Mouse (Mus musculus) common myeloid progenitor, adult 5-6 weeks (primary cell): ENCODE measurements around the gene Rft1. TPM values are rescaled to one million over a fixed set of nuclear protein-coding genes. Genes with fewer than 3 reads are reported as not detected.

ENCODE experiments used
- ATAC-seq: replicated peaks from 2 replicates; pipeline ENCODE4 v1.8.0; 2016; ENCODE audit warnings: low read depth, mild to moderate bottlenecking, moderate TSS enrichment, inconsistent platforms; ENCODE audit not compliant: poor library complexity, severe bottlenecking
- total RNA-seq: library from RNA; stranded (forward); fragments of 200-1000, 187-1606 nt; gene quantifications from 2 replicates; pipeline ENCODE4 v1.2.3, GENCODE M21; 2017

Rft1 gene
- total RNA-seq, 1 experiment from 2014 or later: 18.3 TPM

GRCm38 (mm10) chr14:30628235-30628634 is 25.9 kb upstream of the Rft1 start:
- no peak for ATAC-seq

- ATAC-seq: no peak
These were observed 24.3 kb upstream of the Rft1 start for GRCm38 (mm10) chr14:30629839-30630238.

GRCm38 (mm10) chr14:30630811-30631576 is 23.2 kb upstream of the Rft1 start:
- peak; percentile 48 for ATAC-seq

GRCm38 (mm10) chr14:30631834-30632233 is 22.3 kb upstream of the Rft1 start:
- ATAC-seq: 0 out of 2 replicates have a peak, but pooled peaks have one; percentile 8

- ATAC-seq: no peak
These were observed 20.5 kb upstream of the Rft1 start for GRCm38 (mm10) chr14:30633708-30634107.

- ATAC-seq: no peak
These were observed 19.7 kb upstream of the Rft1 start for GRCm38 (mm10) chr14:30634418-30634817.

- 0 out of 2 replicates have a peak, but pooled peaks have one; percentile 15 for ATAC-seq
These were observed 18.8 kb upstream of the Rft1 start for GRCm38 (mm10) chr14:30635219-30635910.

GRCm38 (mm10) chr14:30636499-30636898 is 17.7 kb upstream of the Rft1 start:
- no peak for ATAC-seq

- no peak for ATAC-seq
These were observed 17.1 kb upstream of the Rft1 start for GRCm38 (mm10) chr14:30637087-30637486.

- ATAC-seq: no peak
These were observed 16.2 kb upstream of the Rft1 start for GRCm38 (mm10) chr14:30638009-30638408.

GRCm38 (mm10) chr14:30638686-30639085 is 15.5 kb upstream of the Rft1 start:
- no peak for ATAC-seq

GRCm38 (mm10) chr14:30641748-30642147 is 12.4 kb upstream of the Rft1 start:
- ATAC-seq: peak; percentile 87

GRCm38 (mm10) chr14:30644026-30644425 is 10.1 kb upstream of the Rft1 start:
- ATAC-seq: no peak

GRCm38 (mm10) chr14:30645066-30645465 is 9.1 kb upstream of the Rft1 start:
- no peak for ATAC-seq

- no peak for ATAC-seq
These were observed 7.7 kb upstream of the Rft1 start for GRCm38 (mm10) chr14:30646486-30646885.

GRCm38 (mm10) chr14:30648478-30648877 is 5.7 kb upstream of the Rft1 start:
- ATAC-seq: peak; percentile 48

- no peak for ATAC-seq
These were observed 4.4 kb upstream of the Rft1 start for GRCm38 (mm10) chr14:30649745-30650144.

GRCm38 (mm10) chr14:30650969-30651368 is 3.2 kb upstream of the Rft1 start:
- ATAC-seq: peak; percentile 57

- ATAC-seq: no peak
These were observed 600 bp downstream of the Rft1 start for GRCm38 (mm10) chr14:30654691-30655228.

GRCm38 (mm10) chr14:30655531-30655930 is 1.4 kb downstream of the Rft1 start:
- peak; percentile 42 for ATAC-seq

GRCm38 (mm10) chr14:30666061-30666460 is 11.9 kb downstream of the Rft1 start:
- no peak for ATAC-seq
